Mouse (Mus musculus) bone marrow, adult 2 months (tissue): Measurements from ENCODE around the gene Qrfp.

ENCODE experiments used
- CTCF ChIP-seq: fragments of 200-500 bp; IDR thresholded peaks from 2 replicates; pipeline ENCODE4 v1.5.1; 2011; ENCODE audit warnings: low read length, control low read depth; ENCODE audit not compliant: control insufficient read depth, insufficient read depth
- POLR2A ChIP-seq: fragments of 200-500 bp; IDR thresholded peaks from 2 replicates; pipeline ENCODE4 v1.6.1; 2011; ENCODE audit warnings: low read depth, mild to moderate bottlenecking, control low read depth, low read length, borderline replicate concordance; ENCODE audit not compliant: control insufficient read depth

GRCm38 (mm10) chr2:31767815-31768214 lies 42.6 kb downstream of the Qrfp start:
- TF ChIP-seq CTCF (no peak), POLR2A (no peak)
